Mouse (Mus musculus) layer of hippocampus, postnatal 36 days (tissue): ENCODE measurements around the gene Lonp1. TPM values are rescaled to one million over a fixed set of nuclear protein-coding genes. Genes with fewer than 3 reads are reported as not detected.

Experiments used
- DNase-seq, 2 experiments: peaks; one replicate each; pipeline ENCODE4 v3.0.0; 2022
- total RNA-seq, 2 experiments: library from RNA; stranded (reverse); gene quantifications; 2 replicates each; pipeline ENCODE4 v1.2.3; 2021

Lonp1 gene
- total RNA-seq, 2 experiments from 2014 or later, result 58.7 to 59.4 TPM

- DNase-seq, result no peak
Measured at GRCm38 (mm10) chr17:56588921-56589320, 37.8 kb downstream of the Lonp1 start.

- no peak for DNase-seq
Measured at GRCm38 (mm10) chr17:56587773-56588172, 38.9 kb downstream of the Lonp1 start.

- no peak for DNase-seq
Measured at GRCm38 (mm10) chr17:56585171-56585821, 41.4 kb downstream of the Lonp1 start.

GRCm38 (mm10) chr17:56584257-56585130, 42.2 kb downstream of the Lonp1 start, which contains the start of the genes Safb2 and Safb:
Gene Safb2 (minus strand): TSS chr17:56584585.
Gene Safb (plus strand): TSS chr17:56584825.
- DNase-seq, result peak; percentile 100

- peak in 1 of 2 experiments; percentile 37 for DNase-seq
Measured at GRCm38 (mm10) chr17:56583611-56584256, 43.0 kb downstream of the Lonp1 start.

GRCm38 (mm10) chr17:56583071-56583470, 43.6 kb downstream of the Lonp1 start:
- DNase-seq, result no peak

- DNase-seq, result no peak
Measured at GRCm38 (mm10) chr17:56572939-56573338, 53.7 kb downstream of the Lonp1 start.

- DNase-seq, result no peak
Measured at GRCm38 (mm10) chr17:56572154-56572553, 54.5 kb downstream of the Lonp1 start.

GRCm38 (mm10) chr17:56570287-56570686, 56.4 kb downstream of the Lonp1 start:
- DNase-seq, result no peak

- DNase-seq, result no peak
Measured at GRCm38 (mm10) chr17:56567370-56567769, 59.3 kb downstream of the Lonp1 start.

GRCm38 (mm10) chr17:56566918-56567317, 59.8 kb downstream of the Lonp1 start:
- DNase-seq, result no peak

- no peak for DNase-seq
Measured at GRCm38 (mm10) chr17:56566293-56566692, 60.4 kb downstream of the Lonp1 start.

Other genes starting within 250 kb of the Lonp1 start
- gene Ptprs, start 150.4 kb downstream of the Lonp1 start, total RNA-seq, result 100 to 1,000 TPM; 657 to 686 TPM
- gene Znrf4, start 114.5 kb downstream of the Lonp1 start, total RNA-seq, result not detected
- 1 to 10 TPM; 3.3 to 5.4 TPM for gene Gm20219, start 72.5 kb downstream of the Lonp1 start, total RNA-seq
- 100 to 1,000 TPM; 142 to 174 TPM for gene Safb2, start 42.3 kb downstream of the Lonp1 start, total RNA-seq
- 100 to 1,000 TPM; 178 to 183 TPM for gene Safb, start 42.1 kb downstream of the Lonp1 start, total RNA-seq
- 100 to 1,000 TPM; 123 to 131 TPM for gene 2410015M20Rik, start 17.1 kb downstream of the Lonp1 start, total RNA-seq
- gene Rpl36, start 13.5 kb downstream of the Lonp1 start, total RNA-seq, result 100 to 1,000 TPM; 358 to 400 TPM
- gene Catsperd, start 1.3 kb upstream of the Lonp1 start, total RNA-seq, result under 1 TPM; 0.82 to 0.91 TPM
- 10 to 100 TPM; 86.7 to 88.3 TPM for gene Ranbp3, start 46.4 kb upstream of the Lonp1 start, total RNA-seq
- gene Ndufa11, start 90.9 kb upstream of the Lonp1 start, total RNA-seq, result 100 to 1,000 TPM; 213 to 221 TPM
- gene Vmac, start 91.1 kb upstream of the Lonp1 start, total RNA-seq, result 10 to 100 TPM; 10.4 to 14.2 TPM
- 1 to 10 TPM; 2.8 to 3.9 TPM for gene Nrtn, start 130.6 kb upstream of the Lonp1 start, total RNA-seq
- gene Dus3l, start 137.9 kb upstream of the Lonp1 start, total RNA-seq, result 10 to 100 TPM; 68.6 to 71.1 TPM
- gene Prr22, start 143.4 kb upstream of the Lonp1 start, total RNA-seq, result 1 to 10 TPM; 1.4 to 1.5 TPM
- 1 to 10 TPM; 5.0 TPM for gene Rfx2, start 204.1 kb upstream of the Lonp1 start, total RNA-seq
- not detected for gene Acsbg2, start 247.6 kb upstream of the Lonp1 start, total RNA-seq
- under 1 TPM; 0.17 to 0.23 TPM for gene 1700061G19Rik, start 248.6 kb upstream of the Lonp1 start, total RNA-seq